Mouse (Mus musculus): ENCODE results near the gene Rgl2. TPM values are rescaled to one million over a fixed set of nuclear protein-coding genes. Genes with fewer than 3 reads are reported as not detected.

Gene Rgl2
- total and polyA plus RNA-seq, 3 experiments: 24.9 to 43.6 TPM; not detected in 1

DNA sequence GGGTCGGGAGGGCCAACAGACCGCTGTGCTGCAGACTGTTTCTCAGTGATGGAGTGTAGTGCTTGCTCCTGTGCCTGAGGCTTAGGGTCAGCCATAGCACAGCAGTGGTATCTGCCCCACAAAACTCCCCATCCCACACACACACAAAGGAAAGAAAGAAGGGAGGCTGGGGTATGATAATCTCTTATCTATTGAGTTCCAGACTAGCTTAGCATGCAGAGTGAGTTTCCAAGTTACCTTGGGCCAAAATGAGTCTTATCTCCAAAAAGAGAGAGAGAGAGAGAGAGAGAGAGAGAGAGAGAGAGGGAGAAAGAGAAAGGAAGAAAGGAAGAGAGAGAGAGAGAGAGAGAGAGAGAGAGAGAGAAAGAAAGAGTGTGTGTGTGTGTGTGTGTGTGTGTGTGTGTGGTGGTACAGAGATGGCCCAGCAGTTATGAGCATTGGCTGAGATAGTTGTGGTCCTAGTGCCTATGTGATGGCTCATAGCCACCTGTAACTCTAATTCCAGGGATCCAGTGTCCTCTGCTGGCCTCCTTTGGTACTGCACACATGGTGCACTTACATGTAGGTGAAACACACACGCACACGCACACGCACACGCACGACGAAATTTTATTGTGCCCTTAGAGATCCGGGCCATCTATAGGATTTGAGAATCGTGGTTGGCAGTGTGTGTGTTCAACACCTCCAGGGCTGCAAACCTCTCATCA lies 4.6 kb upstream of the Rgl2 start:
- peaks cover 2 to 24% of the 10 kb centered on the region in 2 experiments for H3K4me1 ChIP-seq (ENCODE audit: control insufficient read depth in 1 of 2, insufficient read depth in 2 of 2, low read length in 2 of 2)
- H3K4me3 ChIP-seq (ENCODE audit: control insufficient read depth in 1 of 2, insufficient read depth in 1 of 2, low read depth in 2 of 2, low read length in 2 of 2): no peak overlapping the region
- H3K79me2 ChIP-seq (ENCODE audit: control insufficient read depth, insufficient read depth, low read length, poor library complexity): peaks cover 16% of the 10 kb centered on the region
- peak overlapping the region; percentile 60 for H3K27ac ChIP-seq (ENCODE audit: control insufficient read depth, low read depth, low read length)
- H3K27me3 ChIP-seq (ENCODE audit: control insufficient read depth in 1 of 2, insufficient read depth in 2 of 2, low read length in 2 of 2): no peaks in the 10 kb centered on the region
- H3K36me3 ChIP-seq (ENCODE audit: control insufficient read depth in 1 of 2, insufficient read depth in 2 of 2, low read length in 2 of 2): peaks cover 0 to 8% of the 10 kb centered on the region in 2 experiments; a peak in 2 of 4 replicates
- DNase-seq (ENCODE audit: low read depth, low spot score): peak; percentile 88
- H3K9ac ChIP-seq (ENCODE audit: control insufficient read depth, low read depth, low read length, poor library complexity, severe bottlenecking): no peak overlapping the region
- no peaks in the 10 kb centered on the region for H3K9me3 ChIP-seq (replicated peaks; ENCODE audit: insufficient read depth, low read length)
- TF ChIP-seq RAD21 (IDR thresholded peaks at IDR 0.05; ENCODE audit: low read depth, low read length): peak; percentile 64
- no peak for TF ChIP-seq MAZ (IDR thresholded peaks at IDR 0.05; ENCODE audit: low read depth, low read length)
- no peak for TF ChIP-seq ZMIZ1 (IDR thresholded peaks at IDR 0.05; ENCODE audit: low read depth, low read length)
- TF ChIP-seq POLR2AphosphoS5 (IDR thresholded peaks at IDR 0.05; ENCODE audit: borderline replicate concordance, low read depth, low read length): no peak
- TF ChIP-seq GATA1 (IDR thresholded peaks at IDR 0.05; ENCODE audit: low read depth, low read length): peak; percentile 87
- no peak for TF ChIP-seq E2F4 (IDR thresholded peaks at IDR 0.05; ENCODE audit: borderline replicate concordance, low read depth, low read length)
- peak; percentile 52; the same call in 1 of the 2 replicates for TF ChIP-seq ZC3H11A (IDR thresholded peaks at IDR 0.05; ENCODE audit: low read depth, low read length)
- peak; percentile 69 to 81 (median 76) for TF ChIP-seq CTCF (IDR thresholded peaks at IDR 0.05 in 2 of 3, conservative IDR thresholded peaks at IDR 0.05 in 1 of 3; ENCODE audit: control insufficient read depth in 1 of 3, insufficient read depth in 1 of 3, low read depth in 2 of 3, low read length in 3 of 3, poor library complexity in 1 of 3, severe bottlenecking in 1 of 3)
- TF ChIP-seq CHD2 (IDR thresholded peaks at IDR 0.05; ENCODE audit: low read length): no peak
- TF ChIP-seq POLR2AphosphoS2 (IDR thresholded peaks at IDR 0.05; ENCODE audit: low read length): no peak
- TF ChIP-seq USF2 (IDR thresholded peaks at IDR 0.05; ENCODE audit: borderline replicate concordance in 1 of 2, insufficient read depth in 1 of 2, low read depth in 1 of 2, low read length in 2 of 2): no peak
- no peak for TF ChIP-seq BHLHE40 (IDR thresholded peaks at IDR 0.05; ENCODE audit: borderline replicate concordance, low read depth, low read length)
- TF ChIP-seq MYB (IDR thresholded peaks at IDR 0.05; ENCODE audit: low read depth, low read length): no peak
- TF ChIP-seq HCFC1 (IDR thresholded peaks at IDR 0.05; ENCODE audit: low read depth, low read length): no peak
- 0 out of 2 replicates have a peak, but pooled peaks have one; percentile 7 for TF ChIP-seq USF1 (IDR thresholded peaks at IDR 0.05; ENCODE audit: low read depth, low read length)
- TF ChIP-seq GABPA (IDR thresholded peaks at IDR 0.05; ENCODE audit: low read depth, low read length): no peak
- TF ChIP-seq CHD1 (IDR thresholded peaks at IDR 0.05; ENCODE audit: low read depth, low read length): no peak
- TF ChIP-seq MAX (IDR thresholded peaks at IDR 0.05; ENCODE audit: low read length): peak; percentile 45; the same call in 1 of the 2 replicates
- peak; percentile 77 to 80 for TF ChIP-seq EP300 (IDR thresholded peaks at IDR 0.05; ENCODE audit: low read depth in 1 of 2, low read length in 2 of 2)
- 0 out of 2 replicates have a peak, but pooled peaks have one; percentile 28 for TF ChIP-seq TBP (IDR thresholded peaks at IDR 0.05; ENCODE audit: low read depth, low read length)
- no peak for TF ChIP-seq NRF1 (IDR thresholded peaks at IDR 0.05; ENCODE audit: insufficient read depth, low read depth, low read length, poor library complexity, severe bottlenecking)
- no peak for TF ChIP-seq UBTF (IDR thresholded peaks at IDR 0.05; ENCODE audit: borderline replicate concordance, insufficient read depth, low read depth, low read length)
- peak; percentile 87; the same call in 1 of the 2 replicates for TF ChIP-seq JUND (IDR thresholded peaks at IDR 0.05; ENCODE audit: low read depth, low read length)
- TF ChIP-seq MAFK (IDR thresholded peaks at IDR 0.05; ENCODE audit: borderline replicate concordance, low read depth, low read length): no peak
- no peak for TF ChIP-seq ZNF384 (IDR thresholded peaks at IDR 0.05; ENCODE audit: low read depth, low read length)
- TF ChIP-seq SIN3A (IDR thresholded peaks at IDR 0.05; ENCODE audit: low read length): peak; percentile 71; the same call in 1 of the 2 replicates
- TF ChIP-seq KAT2A (conservative IDR thresholded peaks at IDR 0.05; ENCODE audit: low read depth, low read length): no peak
- peak; percentile 68 for TF ChIP-seq SMC3 (IDR thresholded peaks at IDR 0.05; ENCODE audit: low read depth, low read length)
- no peak for TF ChIP-seq POLR2A (IDR thresholded peaks at IDR 0.05; ENCODE audit: control insufficient read depth in 1 of 2, insufficient read depth in 1 of 2, low read depth in 1 of 2, low read length in 2 of 2, poor library complexity in 1 of 2)
- TF ChIP-seq TAL1 (IDR thresholded peaks at IDR 0.05; ENCODE audit: low read length): peak; percentile 46
- TF ChIP-seq RCOR1 (IDR thresholded peaks at IDR 0.05; ENCODE audit: low read depth, low read length): no peak
- TF ChIP-seq MYC (IDR thresholded peaks at IDR 0.05; ENCODE audit: low read depth, low read length): peak; percentile 49; the same call in 1 of the 2 replicates
- peak; percentile 81 for TF ChIP-seq ETS1 (IDR thresholded peaks at IDR 0.05; ENCODE audit: low read depth, low read length)
- TF ChIP-seq ELF1 (IDR thresholded peaks at IDR 0.05; ENCODE audit: low read depth, low read length): no peak
- no peak for TF ChIP-seq ZKSCAN1 (IDR thresholded peaks at IDR 0.05; ENCODE audit: low read depth, low read length)
- peak; percentile 92 for TF ChIP-seq TCF12 (IDR thresholded peaks at IDR 0.05; ENCODE audit: low read depth, low read length)
